Mouse (Mus musculus) layer of hippocampus, postnatal 36 days (tissue): ENCODE measurements around the gene Dmac1. TPM values are rescaled to one million over a fixed set of nuclear protein-coding genes. Genes with fewer than 3 reads are reported as not detected.
A peak's percentile ranks its signal among the peaks of the same experiment; 100 is the strongest.
"Not testable (repeated sequence)": the region's sequence is repeated elsewhere in the genome, so short reads cannot be mapped to it uniquely, and the experiment has no call there.

Experiments used
- DNase-seq, 2 experiments: peaks; one replicate each; pipeline ENCODE4 v3.0.0; 2022
- total RNA-seq, 2 experiments: library from RNA; stranded (reverse); gene quantifications; 2 replicates each; pipeline ENCODE4 v1.2.3; 2021

Gene Dmac1
- 10 to 100 TPM; 50.8 to 54.1 TPM for total RNA-seq

DNA sequence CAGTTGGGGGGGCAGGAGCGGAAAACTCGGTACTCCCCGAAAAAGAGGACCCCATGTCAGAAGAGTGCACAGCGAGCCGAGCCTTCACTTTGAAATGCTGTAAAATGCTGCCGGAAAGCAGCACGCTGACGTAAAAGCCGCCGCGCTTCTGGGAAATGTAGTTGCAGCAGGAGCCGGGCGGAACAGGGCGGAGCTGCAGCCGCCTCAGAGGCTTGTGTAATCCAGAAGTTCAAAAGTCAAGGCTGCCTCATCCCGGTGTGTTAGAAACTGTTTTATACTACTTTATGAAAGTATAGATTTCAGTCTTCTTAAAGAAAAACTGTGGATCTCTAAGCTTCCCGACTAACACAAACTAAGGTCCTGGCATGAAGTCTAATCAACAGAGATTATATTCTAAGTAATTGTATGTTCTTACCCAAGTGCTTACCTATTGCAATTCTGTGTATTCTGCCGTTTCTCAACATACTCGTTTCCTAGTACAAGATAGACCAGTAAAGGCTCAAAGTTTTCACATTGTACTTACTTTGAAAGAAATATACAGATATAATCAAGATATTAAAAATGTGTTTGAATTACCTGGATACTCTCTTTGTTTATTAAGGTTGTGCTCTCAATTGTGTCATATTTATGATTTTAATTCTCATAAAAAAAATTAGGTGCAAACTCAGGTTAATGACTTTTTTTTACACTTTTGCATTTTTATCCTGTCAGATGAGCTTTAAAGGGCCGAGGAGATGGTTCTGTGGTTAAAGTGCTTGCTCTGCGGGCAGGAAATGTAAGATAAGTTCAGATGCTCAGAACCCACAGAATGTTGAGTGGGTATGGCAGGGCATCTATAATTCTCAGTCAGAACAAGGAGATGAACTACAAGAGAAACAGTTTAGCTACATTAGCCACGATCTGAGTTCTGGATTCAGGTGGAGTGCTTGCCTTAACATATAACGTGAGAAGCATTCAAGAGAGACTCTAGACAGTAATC, at the start of gene Dmac1:
Dmac1 (minus strand) TSS at position 109 of the 979 bp plus-strand sequence.
- peak; percentile 93 to 95 for DNase-seq

DNA sequence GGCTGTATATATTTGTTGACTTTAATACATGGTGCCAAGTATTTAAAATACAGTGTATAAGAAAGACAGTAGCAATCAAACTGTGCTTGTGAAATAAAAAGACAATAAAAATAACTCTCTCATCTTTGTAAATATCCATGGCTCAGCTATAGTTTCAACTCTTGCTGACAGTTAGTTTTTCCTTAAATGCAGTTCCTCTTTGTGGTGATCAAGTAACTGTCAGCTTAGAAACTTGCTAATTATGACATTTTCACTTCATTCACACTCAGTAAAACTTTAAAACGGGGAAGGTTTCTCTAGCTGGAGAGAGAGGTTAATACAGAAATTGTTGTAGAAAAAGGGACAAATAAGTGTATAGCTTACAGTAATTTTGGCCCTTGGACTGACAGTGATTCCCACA, 37.3 kb upstream of the Dmac1 start:
- DNase-seq: no peak

DNA sequence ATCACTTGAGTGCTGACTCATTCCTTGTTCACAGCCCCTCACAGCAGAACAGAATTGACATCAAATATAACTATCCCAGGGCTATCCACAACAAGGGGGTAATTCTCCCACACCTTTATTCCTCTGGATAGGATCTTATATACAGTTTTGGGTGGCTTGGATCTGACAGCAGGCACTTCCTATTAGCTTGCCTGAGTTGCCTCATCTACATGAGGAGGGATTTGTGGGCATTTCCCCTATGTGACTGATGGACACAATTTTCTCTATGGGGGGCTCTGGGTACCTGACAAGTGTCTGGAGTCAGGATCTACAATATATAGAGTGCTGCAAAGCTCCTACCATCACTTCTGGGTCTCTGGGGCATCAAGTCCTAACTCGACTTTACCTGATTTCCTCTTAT, 36.9 kb upstream of the Dmac1 start:
- DNase-seq: no peak

- DNase-seq: no peak
These were observed 33.8 kb upstream of the Dmac1 start for GRCm38 (mm10) chr4:75311918-75312317.

DNA sequence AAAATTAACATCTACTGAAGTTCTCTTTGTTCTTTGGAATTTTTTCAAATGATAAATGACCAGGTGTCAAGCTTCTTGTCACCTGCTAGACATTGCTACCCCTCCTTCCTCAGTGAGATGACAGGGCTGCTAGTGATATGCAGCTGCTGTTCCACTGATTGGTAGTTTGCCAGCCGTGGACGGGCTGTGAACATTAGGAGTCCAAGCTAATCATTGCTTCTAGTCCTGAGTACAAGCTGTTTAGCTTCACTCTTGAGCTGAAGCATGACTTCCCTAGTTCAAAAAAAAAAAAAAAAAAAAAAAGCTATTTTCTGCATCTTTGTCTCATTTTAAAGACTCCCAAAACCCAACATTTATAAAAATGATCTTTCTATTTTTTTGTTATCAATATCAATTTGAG, 33.2 kb upstream of the Dmac1 start:
- DNase-seq: no peak

GRCm38 (mm10) chr4:75300205-75300972, 22.3 kb upstream of the Dmac1 start:
- DNase-seq: no peak

DNA sequence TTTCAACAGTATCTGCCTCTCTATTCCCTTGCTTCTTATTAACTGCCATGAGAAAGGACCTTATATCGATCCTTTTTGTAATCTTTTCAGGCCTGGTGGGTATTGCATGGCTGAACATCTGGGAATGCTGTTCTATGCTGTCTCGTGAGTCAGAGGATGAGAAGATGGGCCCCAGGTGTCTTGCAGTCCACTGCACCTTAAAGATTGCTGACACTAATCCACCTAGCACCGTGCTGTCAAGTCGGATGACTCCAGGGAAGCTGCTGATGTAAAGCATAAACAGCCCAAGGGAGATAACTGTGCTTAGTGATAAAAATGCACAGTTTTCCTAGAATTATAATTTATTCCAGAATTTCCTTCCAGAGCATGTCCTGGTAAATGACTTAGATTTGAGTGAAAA, 14.2 kb upstream of the Dmac1 start:
- DNase-seq: no peak

DNA sequence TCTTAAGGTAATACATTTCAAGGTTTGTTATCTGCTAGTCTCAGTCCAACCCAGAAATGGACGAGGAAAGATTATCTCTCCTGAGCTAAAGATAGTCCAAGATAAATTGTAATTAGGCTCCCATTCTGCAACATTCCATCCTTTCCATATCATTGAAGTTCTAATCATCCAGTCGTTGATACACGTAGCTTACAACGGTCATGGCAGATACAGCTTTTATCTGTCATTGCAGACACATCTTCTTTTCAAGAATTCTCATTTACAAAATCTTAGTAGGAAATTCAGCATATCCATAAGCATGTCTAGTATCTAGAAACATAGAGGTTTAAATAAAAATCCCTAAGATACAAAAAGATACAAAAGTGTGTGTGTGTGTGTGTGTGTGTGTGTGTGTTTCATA, 13.0 kb upstream of the Dmac1 start:
- no peak for DNase-seq

GRCm38 (mm10) chr4:75277467-75278196, 473 bp downstream of the Dmac1 start:
- no peak for DNase-seq

GRCm38 (mm10) chr4:75275737-75276136, 2.4 kb downstream of the Dmac1 start:
- no peak for DNase-seq

DNA sequence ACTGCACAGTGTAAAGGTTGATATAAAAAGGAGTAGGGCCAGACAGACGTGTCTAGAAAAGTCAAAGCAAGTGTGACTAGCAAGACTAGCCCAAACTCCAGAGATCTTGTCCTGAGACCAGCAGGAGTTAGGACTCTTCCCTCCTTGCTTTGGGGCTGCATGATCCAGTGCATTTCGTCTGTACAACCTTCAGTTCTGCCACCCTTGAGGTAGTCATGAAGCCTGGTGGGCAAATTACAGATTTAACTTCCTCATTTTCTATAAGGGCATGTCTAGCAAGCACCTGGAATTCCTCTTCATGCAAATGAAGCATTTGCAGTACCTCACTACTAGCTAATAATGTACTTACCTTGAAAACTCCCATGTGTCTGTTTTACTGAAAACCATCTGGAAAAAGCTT, 10.2 kb downstream of the Dmac1 start:
- no peak for DNase-seq

GRCm38 (mm10) chr4:75266773-75267550, 11.1 kb downstream of the Dmac1 start:
- DNase-seq: no peak

DNA sequence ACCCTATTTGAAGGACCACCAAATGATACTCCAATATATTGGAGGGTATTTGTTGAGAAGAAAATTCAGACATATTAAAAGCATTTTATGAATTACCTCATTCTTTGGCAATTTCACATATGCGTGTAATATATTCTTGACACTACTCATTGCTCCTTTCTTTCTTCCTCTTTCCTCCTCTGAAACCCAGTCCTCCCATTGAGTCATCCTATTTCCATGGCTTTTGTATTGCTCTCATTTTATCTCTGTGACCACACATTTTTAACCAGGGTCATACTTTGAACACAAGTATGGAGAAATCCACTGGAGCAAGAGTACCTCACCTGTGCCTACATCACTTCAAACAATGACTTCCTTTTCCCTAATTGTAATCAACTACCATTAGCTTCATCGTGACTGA, 13.9 kb downstream of the Dmac1 start:
- DNase-seq: no peak

- DNase-seq: peak; percentile 31 to 40
These were observed 14.5 kb downstream of the Dmac1 start for GRCm38 (mm10) chr4:75263556-75264129.

- peak; percentile 29 to 33 for DNase-seq
These were observed 15.7 kb downstream of the Dmac1 start for GRCm38 (mm10) chr4:75262423-75262822.

GRCm38 (mm10) chr4:75260156-75260555, 17.9 kb downstream of the Dmac1 start:
- no peak for DNase-seq

DNA sequence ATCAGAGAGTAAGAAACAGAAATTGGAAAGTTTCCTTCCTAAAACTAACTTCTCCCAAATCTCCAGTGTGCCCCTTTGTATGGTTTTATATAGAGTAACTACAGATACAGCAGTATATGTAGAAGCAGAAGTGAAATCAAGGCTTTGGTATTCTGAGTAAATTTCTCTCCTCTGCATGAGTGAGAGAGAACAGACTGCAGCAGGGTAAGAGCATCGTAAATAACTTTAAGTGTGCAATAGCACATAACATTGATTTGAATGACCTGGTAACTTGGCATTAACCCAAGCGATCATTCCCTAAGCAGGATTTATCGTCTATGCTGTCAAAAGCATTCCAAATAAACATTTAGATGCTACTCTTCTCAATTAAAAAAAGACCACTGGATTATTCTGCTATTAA, 18.7 kb downstream of the Dmac1 start:
- DNase-seq: no peak

DNA sequence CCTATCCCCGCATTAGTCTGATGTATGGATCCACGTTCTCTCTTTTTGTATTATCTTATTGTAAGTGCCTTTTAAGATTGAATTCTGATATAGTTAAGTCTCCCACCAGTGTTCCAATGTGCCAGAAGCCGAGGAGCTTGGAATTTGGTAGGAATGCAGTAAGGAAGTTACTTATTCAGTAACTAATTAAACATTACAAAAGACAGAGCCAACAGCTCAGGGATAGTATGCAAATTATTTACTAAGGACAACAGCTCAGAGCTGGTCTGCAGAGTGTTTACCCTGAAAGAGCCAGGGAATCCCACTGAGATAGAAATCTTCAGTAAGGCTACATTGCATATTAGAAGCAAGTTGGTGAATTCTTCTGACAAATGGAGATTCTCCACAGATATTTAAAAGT, 43.5 kb downstream of the Dmac1 start:
- DNase-seq: not testable (repeated sequence)
